Mouse (Mus musculus) B cell, adult 2 months (primary cell): ENCODE measurements around the gene Olfr1229.

ENCODE experiments used
- DNase-seq, 2 experiments: peaks; one replicate each; pipeline ENCODE4 v3.0.0; 2022

The Olfr1229 gene

DNA sequence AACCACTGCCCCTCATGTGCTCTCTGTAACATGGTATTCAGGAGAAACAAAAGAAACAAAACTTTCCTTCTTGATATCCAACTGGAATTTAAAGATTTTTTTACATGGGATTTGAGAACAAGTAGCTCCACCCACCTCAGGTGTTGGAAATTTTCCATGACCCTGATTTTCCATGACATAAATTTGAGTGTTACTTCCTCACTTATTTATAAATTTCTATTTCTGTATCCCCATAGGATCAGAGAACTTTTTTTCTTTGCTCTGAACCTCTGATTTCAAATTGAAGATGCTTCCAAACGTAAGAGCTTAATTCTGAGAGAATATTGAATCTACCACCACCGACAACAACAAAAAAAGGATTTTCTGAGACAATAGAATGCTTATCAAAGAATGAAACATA, at the start of gene Olfr1229:
Gene Olfr1229 (minus strand): TSS at position 101 of the 400 bp plus-strand sequence.
- no peak for DNase-seq

GRCm38 (mm10) chr2:89329575-89329974, 41.8 kb upstream of the Olfr1229 start, which contains the start of gene Olfr1232:
TSS of gene Olfr1232 (minus strand) at chr2:89329675.
- no peak for DNase-seq

GRCm38 (mm10) chr2:89306974-89307373, 19.2 kb upstream of the Olfr1229 start, which contains the start of gene Olfr1231:
TSS of gene Olfr1231 (minus strand) at chr2:89307074.
- no peak for DNase-seq

DNA sequence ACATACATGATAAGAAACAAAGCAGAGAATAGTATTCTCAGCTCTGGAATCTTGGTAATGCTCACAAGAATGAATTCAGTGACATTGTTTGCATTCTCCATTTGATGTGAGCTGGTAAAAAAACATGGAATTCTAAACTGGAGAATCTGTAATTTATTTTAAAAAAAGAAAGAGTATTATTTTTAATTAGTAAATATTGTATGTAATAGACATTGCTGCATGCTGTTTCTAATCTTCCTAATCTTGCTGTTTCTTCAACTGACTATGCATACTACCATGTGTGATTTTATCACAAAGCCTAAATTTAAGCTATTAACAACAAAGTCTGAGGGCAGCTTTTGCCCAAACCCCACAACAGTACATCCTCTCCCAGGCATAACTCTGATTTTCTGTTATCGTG, 9.4 kb upstream of the Olfr1229 start, which contains the start of gene Olfr1230:
Gene Olfr1230 (minus strand): TSS at position 101 of the 400 bp plus-strand sequence.
- no peak for DNase-seq

DNA sequence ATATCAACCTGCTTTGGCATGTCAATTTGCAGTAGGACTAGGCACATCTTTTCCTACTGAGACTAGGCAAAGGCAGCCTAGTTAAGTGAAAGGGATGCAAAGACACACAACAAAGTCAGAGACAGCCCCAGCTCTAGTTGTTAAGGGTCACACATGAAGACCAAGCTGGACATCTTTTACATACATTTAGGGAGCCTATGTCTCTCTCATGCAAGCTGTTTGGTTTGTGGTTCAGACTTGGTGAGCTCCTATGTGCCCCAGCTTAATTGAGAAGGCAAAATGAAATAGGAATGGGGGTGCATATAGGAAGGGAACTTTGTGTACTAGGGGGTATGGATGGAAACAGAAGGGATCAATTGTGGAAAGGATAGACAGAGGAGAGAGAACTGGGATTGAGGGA, 33.9 kb downstream of the Olfr1229 start, which contains the start of gene Olfr1228:
Gene Olfr1228 (minus strand): TSS at position 101 of the 400 bp plus-strand sequence.
- no peak for DNase-seq
